Mouse (Mus musculus): Measurements from ENCODE around the gene Lamc3. TPM values are rescaled to one million over a fixed set of nuclear protein-coding genes. Genes with fewer than 3 reads are reported as not detected.

Lamc3 gene
- polyA plus RNA-seq, 1 experiment: not detected

- H3K27ac ChIP-seq (ENCODE audit: insufficient read depth, low read depth, low read length): no peak overlapping the region
- TF ChIP-seq POLR2A (IDR thresholded peaks at IDR 0.05; ENCODE audit: insufficient read depth, low read depth, low read length) (no peak), CTCF (IDR thresholded peaks at IDR 0.05; ENCODE audit: insufficient read depth, low read depth, low read length) (no peak)
- H3K4me1 ChIP-seq (ENCODE audit: control insufficient read depth, insufficient read depth, low read length): no peaks in the 10 kb centered on the region
- no peak overlapping the region for H3K4me3 ChIP-seq (ENCODE audit: insufficient read depth, low read depth, low read length)
- 80% methylated on average over 10 of the region's 10 CpGs for WGBS
Observed at GRCm38 (mm10) chr2:31868538-31869164, 18.4 kb upstream of the Lamc3 start.

DNA sequence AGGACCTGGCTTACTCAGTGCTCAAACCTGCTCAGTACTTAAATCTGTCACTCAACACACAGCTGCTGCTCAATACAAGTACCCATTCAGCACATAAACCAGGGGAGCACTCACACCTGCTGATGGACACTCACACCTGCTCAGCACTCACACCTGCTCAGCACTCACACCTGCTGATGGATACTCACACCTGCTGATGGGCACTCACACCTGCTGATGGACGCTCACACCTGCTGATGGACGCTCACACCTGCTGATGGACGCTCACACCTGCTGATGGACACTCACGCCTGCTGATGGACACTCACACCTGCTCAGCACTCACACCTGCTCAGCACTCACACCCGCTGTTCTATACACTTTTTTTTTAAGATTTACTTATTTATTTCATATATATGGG lies 17.4 kb upstream of the Lamc3 start:
- H3K4me1 ChIP-seq (ENCODE audit: control insufficient read depth, insufficient read depth, low read length): peaks cover 6% of the 10 kb centered on the region
- WGBS: 94% methylated on average over 5 of the region's 5 CpGs
- no peak overlapping the region for H3K27ac ChIP-seq (ENCODE audit: insufficient read depth, low read depth, low read length)
- H3K4me3 ChIP-seq (ENCODE audit: insufficient read depth, low read depth, low read length): no peak overlapping the region
- TF ChIP-seq POLR2A (IDR thresholded peaks at IDR 0.05; ENCODE audit: insufficient read depth, low read depth, low read length) (no peak), CTCF (IDR thresholded peaks at IDR 0.05; ENCODE audit: insufficient read depth, low read depth, low read length) (no peak)

DNA sequence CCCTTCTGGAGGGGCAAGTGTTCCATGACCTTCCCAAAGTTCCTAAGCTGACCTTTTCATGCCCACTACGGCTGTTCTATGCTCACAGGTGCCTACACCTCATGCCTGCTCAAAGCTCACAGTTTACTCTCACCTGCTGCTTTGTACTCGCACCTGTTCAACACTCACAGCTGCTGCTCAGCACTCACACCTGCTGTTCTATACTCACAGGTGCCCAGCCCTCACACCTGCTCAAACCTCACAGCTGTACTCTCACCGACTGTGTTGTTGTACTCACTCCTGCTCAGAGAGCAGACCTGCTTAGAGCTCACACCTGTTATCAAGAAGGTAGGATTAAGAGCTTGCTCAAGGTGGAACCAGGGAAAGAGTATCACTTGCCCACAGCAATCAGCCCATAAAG lies 16.4 kb upstream of the Lamc3 start:
- peaks cover 9% of the 10 kb centered on the region for H3K4me1 ChIP-seq (ENCODE audit: control insufficient read depth, insufficient read depth, low read length)
- WGBS: 74% methylated on average over 3 of the region's 3 CpGs
- no peak overlapping the region for H3K27ac ChIP-seq (ENCODE audit: insufficient read depth, low read depth, low read length)
- no peak for TF ChIP-seq POLR2A (IDR thresholded peaks at IDR 0.05; ENCODE audit: insufficient read depth, low read depth, low read length)
- no peak for TF ChIP-seq CTCF (IDR thresholded peaks at IDR 0.05; ENCODE audit: insufficient read depth, low read depth, low read length)
- no peak overlapping the region for H3K4me3 ChIP-seq (ENCODE audit: insufficient read depth, low read depth, low read length)

DNA sequence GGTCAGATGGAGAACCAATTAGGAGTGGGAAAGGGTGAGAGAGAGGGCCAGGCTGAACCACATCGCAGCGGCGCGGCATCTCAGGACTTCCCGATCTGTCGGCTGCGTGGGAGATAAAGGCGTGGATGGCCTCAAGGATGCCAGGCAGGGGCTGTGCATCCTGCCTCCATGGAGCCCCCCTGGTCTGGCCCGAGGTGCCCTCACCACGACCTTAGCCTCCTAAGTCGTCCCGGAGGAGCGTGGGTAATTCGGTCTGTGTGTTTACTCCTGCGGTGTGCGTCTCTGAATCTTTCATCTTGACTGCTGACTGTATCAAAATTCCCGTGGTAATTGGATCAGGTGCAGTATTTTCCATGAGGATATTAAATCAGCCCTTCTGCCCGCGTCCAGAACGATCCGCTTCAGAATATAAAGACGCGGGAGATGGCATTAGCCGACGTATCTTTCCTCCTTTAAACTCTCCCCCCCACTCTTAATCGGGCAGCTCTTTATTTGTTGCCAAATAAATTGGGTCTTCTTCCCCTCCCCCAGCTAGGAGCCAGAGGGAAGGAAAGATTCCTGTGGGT lies 12.7 kb upstream of the Lamc3 start:
- WGBS: 71% methylated on average over 26 of the region's 26 CpGs
- H3K4me1 ChIP-seq (ENCODE audit: control insufficient read depth, insufficient read depth, low read length): peaks cover 24% of the 10 kb centered on the region
- H3K4me3 ChIP-seq (ENCODE audit: insufficient read depth, low read depth, low read length): no peak overlapping the region
- no peak overlapping the region for H3K27ac ChIP-seq (ENCODE audit: insufficient read depth, low read depth, low read length)
- TF ChIP-seq CTCF (IDR thresholded peaks at IDR 0.05; ENCODE audit: insufficient read depth, low read depth, low read length): no peak
- TF ChIP-seq POLR2A (IDR thresholded peaks at IDR 0.05; ENCODE audit: insufficient read depth, low read depth, low read length): no peak

GRCm38 (mm10) chr2:31876446-31876845 lies 10.6 kb upstream of the Lamc3 start:
- TF ChIP-seq POLR2A (IDR thresholded peaks at IDR 0.05; ENCODE audit: insufficient read depth, low read depth, low read length): no peak
- no peak for TF ChIP-seq CTCF (IDR thresholded peaks at IDR 0.05; ENCODE audit: insufficient read depth, low read depth, low read length)
- WGBS: 30% methylated on average over 12 of the region's 12 CpGs
- peaks cover 24% of the 10 kb centered on the region for H3K4me1 ChIP-seq (ENCODE audit: control insufficient read depth, insufficient read depth, low read length)
- H3K27ac ChIP-seq (ENCODE audit: insufficient read depth, low read depth, low read length): no peak overlapping the region
- H3K4me3 ChIP-seq (ENCODE audit: insufficient read depth, low read depth, low read length): no peak overlapping the region

- TF ChIP-seq CTCF (IDR thresholded peaks at IDR 0.05; ENCODE audit: insufficient read depth, low read depth, low read length): no peak
- no peak for TF ChIP-seq POLR2A (IDR thresholded peaks at IDR 0.05; ENCODE audit: insufficient read depth, low read depth, low read length)
- WGBS: 83% methylated on average over 17 of the region's 17 CpGs
Observed at GRCm38 (mm10) chr2:31878610-31879009, 8.5 kb upstream of the Lamc3 start.

DNA sequence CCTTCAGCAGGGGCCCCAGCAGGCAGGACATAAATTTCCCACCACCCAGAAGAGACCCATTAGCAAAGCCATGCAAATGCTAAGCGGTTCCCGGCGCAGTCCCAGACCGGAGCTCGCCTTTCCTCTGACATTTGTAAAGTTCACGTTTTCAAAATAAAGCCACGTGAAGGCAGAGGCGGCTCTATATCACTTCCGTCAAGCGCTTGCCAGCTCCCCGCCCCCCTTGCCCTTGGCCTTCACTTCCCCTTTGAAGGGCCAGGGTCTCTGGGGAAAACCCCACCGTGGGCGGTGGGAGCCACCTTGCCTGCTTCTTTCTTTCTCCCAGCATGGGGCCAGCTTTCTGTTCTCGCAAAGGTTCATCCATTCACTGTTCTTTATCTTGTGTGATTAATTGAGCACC lies 6.2 kb upstream of the Lamc3 start:
- Histone ChIP-seq H3K4me1 (ENCODE audit: control insufficient read depth, insufficient read depth, low read length) (peaks cover 20% of the 10 kb centered on the region), H3K27ac (ENCODE audit: insufficient read depth, low read depth, low read length) (no peak overlapping the region), H3K4me3 (ENCODE audit: insufficient read depth, low read depth, low read length) (no peak overlapping the region)
- WGBS: 41% methylated on average over 14 of the region's 14 CpGs
- no peak for TF ChIP-seq POLR2A (IDR thresholded peaks at IDR 0.05; ENCODE audit: insufficient read depth, low read depth, low read length)
- TF ChIP-seq CTCF (IDR thresholded peaks at IDR 0.05; ENCODE audit: insufficient read depth, low read depth, low read length): no peak

More at GRCm38 (mm10) chr2:31878610-31879009, 8.5 kb upstream of the Lamc3 start:
- no peak overlapping the region for H3K27ac ChIP-seq (ENCODE audit: insufficient read depth, low read depth, low read length)
- no peak overlapping the region for H3K4me3 ChIP-seq (ENCODE audit: insufficient read depth, low read depth, low read length)
- H3K4me1 ChIP-seq (ENCODE audit: control insufficient read depth, insufficient read depth, low read length): peaks cover 30% of the 10 kb centered on the region

DNA sequence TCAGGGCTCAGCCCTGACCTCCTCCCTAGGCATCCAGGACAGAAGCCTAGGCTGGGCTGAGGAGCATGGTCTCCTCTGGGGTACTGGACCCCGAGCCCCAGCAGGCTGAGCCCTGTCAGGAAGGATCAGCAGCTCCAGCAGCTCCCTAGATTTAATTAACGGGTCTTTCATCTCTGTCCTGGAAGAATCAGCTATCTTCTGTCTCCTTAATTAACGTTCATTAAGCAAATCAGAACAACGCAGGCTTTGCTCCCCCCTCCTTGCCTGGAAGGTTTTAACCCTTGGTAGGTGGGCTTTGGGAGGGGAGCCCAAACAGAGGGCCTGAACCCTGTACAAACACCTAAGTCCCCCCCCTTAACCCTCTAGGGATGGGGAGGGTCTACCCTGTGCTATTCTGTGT lies 4.0 kb upstream of the Lamc3 start:
- no peak overlapping the region for H3K27ac ChIP-seq (ENCODE audit: insufficient read depth, low read depth, low read length)
- WGBS: 17% methylated on average over 4 of the region's 4 CpGs
- TF ChIP-seq CTCF (IDR thresholded peaks at IDR 0.05; ENCODE audit: insufficient read depth, low read depth, low read length) (no peak), POLR2A (IDR thresholded peaks at IDR 0.05; ENCODE audit: insufficient read depth, low read depth, low read length) (no peak)

GRCm38 (mm10) chr2:31884806-31885205 lies 2.3 kb upstream of the Lamc3 start:
- 51% methylated on average over 6 of the region's 6 CpGs for WGBS
- Histone ChIP-seq H3K4me1 (ENCODE audit: control insufficient read depth, insufficient read depth, low read length) (peaks cover 5% of the 10 kb centered on the region), H3K27ac (ENCODE audit: insufficient read depth, low read depth, low read length) (no peak overlapping the region)

More for the DNA sequence above, 4.0 kb upstream of the Lamc3 start:
- Histone ChIP-seq H3K4me1 (ENCODE audit: control insufficient read depth, insufficient read depth, low read length) (peaks cover 13% of the 10 kb centered on the region), H3K4me3 (ENCODE audit: insufficient read depth, low read depth, low read length) (no peak overlapping the region)

More at GRCm38 (mm10) chr2:31884806-31885205, 2.3 kb upstream of the Lamc3 start:
- H3K4me3 ChIP-seq (ENCODE audit: insufficient read depth, low read depth, low read length): no peak overlapping the region
- TF ChIP-seq CTCF (IDR thresholded peaks at IDR 0.05; ENCODE audit: insufficient read depth, low read depth, low read length): no peak
- TF ChIP-seq POLR2A (IDR thresholded peaks at IDR 0.05; ENCODE audit: insufficient read depth, low read depth, low read length): no peak
